Mouse (Mus musculus) embryonic facial prominence, embryonic 14.5 days (tissue): ENCODE results near the gene Neurod2. TPM values are rescaled to one million over a fixed set of nuclear protein-coding genes. Genes with fewer than 3 reads are reported as not detected.
A peak's percentile ranks its signal among the peaks of the same experiment; 100 is the strongest.

Experiments used
- ATAC-seq: fragments of 200-750 bp; cut with Nextera tagmentation; 2 replicates; pipeline ENCODE4 v1.8.0; 2017; ENCODE audit warnings: low read depth, moderate number of reproducible peaks, moderate TSS enrichment
- DNase-seq: peaks from one replicate; pipeline ENCODE4 v3.0.0-alpha.2; 2015; ENCODE audit warnings: low spot score
- H3K27ac ChIP-seq: fragments of 300-500 bp; sonication (generic); replicated peaks from 2 replicates; pipeline ENCODE4 v1.5.1; 2014; ENCODE audit warnings: low read depth, mild to moderate bottlenecking, low read length, moderate library complexity
- H3K27me3 ChIP-seq: fragments of 300-500 bp; sonication (generic); replicated peaks from 2 replicates; pipeline ENCODE4 v1.6.1; 2014; ENCODE audit warnings: low read length; ENCODE audit not compliant: control insufficient read depth, insufficient read depth
- H3K36me3 ChIP-seq: fragments of 300-500 bp; sonication (generic); 2 replicates; pipeline ENCODE4 v1.6.1; 2014; ENCODE audit warnings: low read length, mixed read lengths; ENCODE audit not compliant: control insufficient read depth, insufficient read depth
- H3K4me1 ChIP-seq: fragments of 300-500 bp; sonication (generic); 2 replicates; pipeline ENCODE4 v1.6.1; 2014; ENCODE audit warnings: antibody characterized with exemption, low read length; ENCODE audit not compliant: control insufficient read depth, insufficient read depth
- H3K4me2 ChIP-seq: fragments of 300-500 bp; sonication (generic); 2 replicates; pipeline ENCODE4 v1.6.1; 2014; ENCODE audit warnings: low read depth, mild to moderate bottlenecking, low read length, moderate library complexity, mixed read lengths
- H3K4me3 ChIP-seq: fragments of 300-500 bp; sonication (generic); 2 replicates; pipeline ENCODE4 v1.5.1; 2014; ENCODE audit warnings: low read depth, mild to moderate bottlenecking, low read length
- H3K9ac ChIP-seq: fragments of 300-500 bp; sonication (generic); 2 replicates; pipeline ENCODE4 v1.6.1; 2014; ENCODE audit warnings: low read depth, mild to moderate bottlenecking, low read length, moderate library complexity, mixed read lengths
- H3K9me3 ChIP-seq: fragments of 300-500 bp; sonication (generic); 2 replicates; pipeline ENCODE4 v1.6.1; 2016; ENCODE audit warnings: low read length; ENCODE audit not compliant: control insufficient read depth
- WGBS: fragments of 180-500 bp; shearing (Covaris S2); extraction: QIAGEN DNeasy Blood & Tissue Kit; methylation state at CpG from one replicate; pipeline ENCODE4 v1.1.7; 2014; 5-methylcytosine and 5-hydroxymethylcytosine counted together
- polyA plus RNA-seq: library from polyadenylated mRNA; unstranded; fragments of >200 nt; fragmentation: Nextera tagmentation; extraction: Ambion mirVana; gene quantifications from 2 replicates; pipeline ENCODE4 v1.2.1, GENCODE M21; 2014

The Neurod2 gene
- polyA plus RNA-seq, 1 experiment from 2014 or later = 0.10 TPM

DNA sequence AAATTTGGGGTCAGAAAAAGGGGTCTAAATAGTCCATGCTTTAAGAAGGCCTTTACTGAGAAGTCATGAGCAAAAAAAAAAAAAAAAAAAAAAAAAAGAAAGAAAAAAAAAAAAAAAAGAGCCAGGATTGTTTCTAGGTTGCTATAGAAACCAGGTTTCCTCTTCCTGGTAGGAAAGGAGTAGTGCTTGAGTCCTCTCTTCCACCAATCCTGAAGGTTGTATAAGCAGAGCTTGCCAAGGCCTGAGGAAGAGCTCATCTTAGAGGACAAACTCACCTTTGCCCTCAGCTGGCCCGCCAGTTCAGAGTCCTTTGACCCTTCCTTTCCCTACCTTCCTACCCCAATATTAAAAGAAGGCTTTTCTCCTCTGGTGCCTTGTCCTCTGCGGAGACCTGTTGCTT is 44.1 kb downstream of the Neurod2 start:
- Histone ChIP-seq H3K4me1 (no peaks in the 10 kb centered on the region), H3K27ac (no peak overlapping the region), H3K4me3 (no peak overlapping the region), H3K9ac (no peak overlapping the region), H3K4me2 (no peak overlapping the region), H3K9me3 (no peaks in the 10 kb centered on the region), H3K27me3 (no peaks in the 10 kb centered on the region), H3K36me3 (no peaks in the 10 kb centered on the region)
- ATAC-seq (no peak), DNase-seq (no peak)
- WGBS = 64% methylated on average over 2 of the region's 2 CpGs

DNA sequence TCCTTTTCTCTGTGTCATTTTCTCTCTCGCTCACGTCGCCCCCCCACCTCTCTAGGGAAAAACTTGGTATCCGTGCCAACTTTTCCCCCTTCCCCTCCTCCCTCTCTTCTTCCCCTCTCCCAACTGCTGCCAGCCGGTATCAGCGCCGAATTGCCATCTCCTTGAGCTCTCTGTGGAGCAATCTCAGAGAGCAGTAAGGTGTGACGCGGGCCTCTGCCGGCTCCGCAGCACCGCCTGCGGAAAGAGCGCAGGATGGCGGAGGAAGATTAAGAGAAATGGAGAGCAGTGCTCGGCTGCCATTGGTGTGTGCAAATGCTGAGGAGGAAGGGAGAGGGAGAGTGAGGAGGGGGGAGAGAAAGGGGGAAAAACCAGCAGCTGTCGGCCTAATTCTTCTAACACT is 45.2 kb downstream of the Neurod2 start:
- H3K4me3 ChIP-seq = peak overlapping the region; percentile 27
- no peaks in the 10 kb centered on the region for H3K4me1 ChIP-seq
- no peaks in the 10 kb centered on the region for H3K27me3 ChIP-seq
- H3K9me3 ChIP-seq = no peaks in the 10 kb centered on the region
- peak overlapping the region; percentile 45; the same call in 1 of the 2 replicates for H3K9ac ChIP-seq
- peak; percentile 45 for DNase-seq
- peak overlapping the region; percentile 58 for H3K4me2 ChIP-seq
- no peak overlapping the region for H3K27ac ChIP-seq
- ATAC-seq = peak; percentile 78; the same call in 1 of the 2 replicates
- WGBS = 1% methylated on average over 13 of the region's 17 CpGs
- peaks cover 5% of the 10 kb centered on the region; the same call in 1 of the 2 replicates for H3K36me3 ChIP-seq

- DNase-seq = no peak
- Histone ChIP-seq H3K9me3 (no peaks in the 10 kb centered on the region), H3K4me2 (peak overlapping the region; percentile 58), H3K4me1 (no peaks in the 10 kb centered on the region), H3K36me3 (peaks cover 10% of the 10 kb centered on the region), H3K4me3 (no peak overlapping the region), H3K27me3 (no peaks in the 10 kb centered on the region), H3K27ac (no peak overlapping the region), H3K9ac (no peak overlapping the region)
- WGBS = 25% methylated on average over 9 of the region's 9 CpGs
- 0 out of 2 replicates have a peak, but pooled peaks have one; percentile 41 for ATAC-seq
Observed at GRCm38 (mm10) chr11:98283740-98284139, 45.7 kb downstream of the Neurod2 start.

Other genes starting within 250 kb of the Neurod2 start
- 10.1 and 17.6 TPM in 2 replicates for gene Fbxl20, start 179.2 kb downstream of the Neurod2 start, polyA plus RNA-seq
- gene Med1, start 136.4 kb downstream of the Neurod2 start, polyA plus RNA-seq = 46.6 and 51.0 TPM in 2 replicates
- 9.8 and 11.1 TPM in 2 replicates for gene Cdk12, start 126.6 kb downstream of the Neurod2 start, polyA plus RNA-seq
- gene Ppp1r1b, start 18.8 kb upstream of the Neurod2 start, polyA plus RNA-seq = 4.1 and 5.1 TPM in 2 replicates
- gene Stard3, start 28.7 kb upstream of the Neurod2 start, polyA plus RNA-seq = 31.0 and 32.8 TPM in 2 replicates
- gene Tcap, start 54.2 kb upstream of the Neurod2 start, polyA plus RNA-seq = 22.8 and 27.7 TPM in 2 replicates
- 0.49 and 0.59 TPM in 2 replicates for gene Pnmt, start 56.8 kb upstream of the Neurod2 start, polyA plus RNA-seq
- gene Pgap3, start 70.8 kb upstream of the Neurod2 start, polyA plus RNA-seq = 9.3 and 10.5 TPM in 2 replicates
- gene Erbb2, start 82.8 kb upstream of the Neurod2 start, polyA plus RNA-seq = 48.3 and 54.8 TPM in 2 replicates
- gene Mien1, start 109.3 kb upstream of the Neurod2 start, polyA plus RNA-seq = 92.4 and 102 TPM in 2 replicates
- gene Grb7, start 116.7 kb upstream of the Neurod2 start, polyA plus RNA-seq = 8.3 and 8.8 TPM in 2 replicates
- gene Ikzf3, start 216.4 kb upstream of the Neurod2 start, polyA plus RNA-seq = 0.18 and 0.21 TPM in 2 replicates
- 0.21 TPM in 1 of 2 replicates, not detected in the other for gene Zpbp2, start 221.4 kb upstream of the Neurod2 start, polyA plus RNA-seq